Mouse (Mus musculus): ENCODE data around the gene Sv2b. TPM values are rescaled to one million over a fixed set of nuclear protein-coding genes. Genes with fewer than 3 reads are reported as not detected.

Sv2b gene
- total and polyA plus RNA-seq, 3 experiments, result 0.23 to 0.47 (median 0.43) TPM

- Histone ChIP-seq H3K27ac (no peak overlapping the region), H3K4me3 (no peak overlapping the region), H3K4me1 (ENCODE audit: control insufficient read depth, insufficient read depth, low read length) (no peaks in the 10 kb centered on the region), H3K9ac (ENCODE audit: low read depth, low read length) (no peak overlapping the region), H3K79me2 (replicated peaks; ENCODE audit: control insufficient read depth, insufficient read depth, low read length) (no peaks in the 10 kb centered on the region), H3K27me3 (ENCODE audit: control insufficient read depth, insufficient read depth, low read length) (no peaks in the 10 kb centered on the region), H3K36me3 (ENCODE audit: control insufficient read depth, insufficient read depth, low read length) (no peaks in the 10 kb centered on the region)
- WGBS, result 75% methylated on average over 5 of the region's 5 CpGs
- TF ChIP-seq EP300 (IDR thresholded peaks at IDR 0.05; ENCODE audit: insufficient read depth, low read depth, low read length) (no peak), CTCF (IDR thresholded peaks at IDR 0.05) (no peak), POLR2A (IDR thresholded peaks at IDR 0.05; ENCODE audit: insufficient read depth, low read depth, low read length) (no peak)
- no peak for DNase-seq
- intact Hi-C loops (cut with DNase I), result no loop called here
Measured at GRCm38 (mm10) chr7:75314873-75315272, 5.8 kb upstream of the Sv2b start.

GRCm38 (mm10) chr7:75309570-75309969, 508 bp upstream of the Sv2b start:
- H3K36me3 ChIP-seq (ENCODE audit: control insufficient read depth, insufficient read depth, low read length), result no peaks in the 10 kb centered on the region
- H3K4me1 ChIP-seq (ENCODE audit: control insufficient read depth, insufficient read depth, low read length), result no peaks in the 10 kb centered on the region
- no peak overlapping the region for H3K4me3 ChIP-seq
- peaks cover 6% of the 10 kb centered on the region for H3K27me3 ChIP-seq (ENCODE audit: control insufficient read depth, insufficient read depth, low read length)
- no peak for DNase-seq
- TF ChIP-seq CTCF (IDR thresholded peaks at IDR 0.05) (no peak), POLR2A (IDR thresholded peaks at IDR 0.05; ENCODE audit: insufficient read depth, low read depth, low read length) (no peak), EP300 (IDR thresholded peaks at IDR 0.05; ENCODE audit: insufficient read depth, low read depth, low read length) (no peak)
- no peak overlapping the region for H3K27ac ChIP-seq
- H3K9ac ChIP-seq (ENCODE audit: low read depth, low read length), result no peak overlapping the region
- no peaks in the 10 kb centered on the region for H3K79me2 ChIP-seq (replicated peaks; ENCODE audit: control insufficient read depth, insufficient read depth, low read length)
- WGBS, result 82% methylated on average over 8 of the region's 8 CpGs
- intact Hi-C loops (cut with DNase I), result no loop called here

GRCm38 (mm10) chr7:75308140-75308456, 964 bp downstream of the Sv2b start:
- Histone ChIP-seq H3K9ac (ENCODE audit: low read depth, low read length) (no peak overlapping the region), H3K27ac (no peak overlapping the region), H3K4me3 (no peak overlapping the region), H3K4me1 (ENCODE audit: control insufficient read depth, insufficient read depth, low read length) (no peaks in the 10 kb centered on the region), H3K79me2 (replicated peaks; ENCODE audit: control insufficient read depth, insufficient read depth, low read length) (no peaks in the 10 kb centered on the region), H3K27me3 (ENCODE audit: control insufficient read depth, insufficient read depth, low read length) (peaks cover 6% of the 10 kb centered on the region), H3K36me3 (ENCODE audit: control insufficient read depth, insufficient read depth, low read length) (no peaks in the 10 kb centered on the region)
- no peak for TF ChIP-seq EP300 (IDR thresholded peaks at IDR 0.05; ENCODE audit: insufficient read depth, low read depth, low read length)
- TF ChIP-seq POLR2A (IDR thresholded peaks at IDR 0.05; ENCODE audit: insufficient read depth, low read depth, low read length), result no peak
- TF ChIP-seq CTCF (IDR thresholded peaks at IDR 0.05), result no peak
- intact Hi-C loops (cut with DNase I), result no loop called here
- 13% methylated on average over 8 of the region's 8 CpGs for WGBS
- no peak for DNase-seq

- TF ChIP-seq CTCF (IDR thresholded peaks at IDR 0.05), result no peak
- TF ChIP-seq POLR2A (IDR thresholded peaks at IDR 0.05; ENCODE audit: insufficient read depth, low read depth, low read length), result no peak
- TF ChIP-seq EP300 (IDR thresholded peaks at IDR 0.05; ENCODE audit: insufficient read depth, low read depth, low read length), result no peak
- Histone ChIP-seq H3K27ac (no peak overlapping the region), H3K36me3 (ENCODE audit: control insufficient read depth, insufficient read depth, low read length) (no peaks in the 10 kb centered on the region), H3K9ac (ENCODE audit: low read depth, low read length) (no peak overlapping the region), H3K79me2 (replicated peaks; ENCODE audit: control insufficient read depth, insufficient read depth, low read length) (no peaks in the 10 kb centered on the region), H3K4me1 (ENCODE audit: control insufficient read depth, insufficient read depth, low read length) (no peaks in the 10 kb centered on the region), H3K4me3 (no peak overlapping the region), H3K27me3 (ENCODE audit: control insufficient read depth, insufficient read depth, low read length) (peaks cover 6% of the 10 kb centered on the region)
- intact Hi-C loops (cut with DNase I), result no loop called here
- no peak for DNase-seq
- WGBS, result 59% methylated on average over 8 of the region's 8 CpGs
Measured at GRCm38 (mm10) chr7:75307570-75308087, 1.4 kb downstream of the Sv2b start.

GRCm38 (mm10) chr7:75305901-75306465, 3.1 kb downstream of the Sv2b start:
- no peak for DNase-seq
- H3K4me1 ChIP-seq (ENCODE audit: control insufficient read depth, insufficient read depth, low read length), result no peaks in the 10 kb centered on the region
- no peaks in the 10 kb centered on the region for H3K36me3 ChIP-seq (ENCODE audit: control insufficient read depth, insufficient read depth, low read length)
- H3K9ac ChIP-seq (ENCODE audit: low read depth, low read length), result no peak overlapping the region
- no peak overlapping the region for H3K27ac ChIP-seq
- 41% methylated on average over 9 of the region's 9 CpGs for WGBS
- peaks cover 6% of the 10 kb centered on the region for H3K27me3 ChIP-seq (ENCODE audit: control insufficient read depth, insufficient read depth, low read length)
- intact Hi-C loops (cut with DNase I), result no loop called here
- TF ChIP-seq CTCF (IDR thresholded peaks at IDR 0.05) (no peak), EP300 (IDR thresholded peaks at IDR 0.05; ENCODE audit: insufficient read depth, low read depth, low read length) (no peak), POLR2A (IDR thresholded peaks at IDR 0.05; ENCODE audit: insufficient read depth, low read depth, low read length) (no peak)
- no peak overlapping the region for H3K4me3 ChIP-seq
- H3K79me2 ChIP-seq (replicated peaks; ENCODE audit: control insufficient read depth, insufficient read depth, low read length), result no peaks in the 10 kb centered on the region

GRCm38 (mm10) chr7:75302523-75303215, 6.4 kb downstream of the Sv2b start:
- Histone ChIP-seq H3K4me1 (ENCODE audit: control insufficient read depth, insufficient read depth, low read length) (no peaks in the 10 kb centered on the region), H3K27me3 (ENCODE audit: control insufficient read depth, insufficient read depth, low read length) (0 out of 2 replicates have a peak, but pooled peaks cover 2% of the 10 kb centered on the region), H3K36me3 (ENCODE audit: control insufficient read depth, insufficient read depth, low read length) (no peaks in the 10 kb centered on the region), H3K9ac (ENCODE audit: low read depth, low read length) (no peak overlapping the region), H3K4me3 (no peak overlapping the region), H3K27ac (no peak overlapping the region), H3K79me2 (replicated peaks; ENCODE audit: control insufficient read depth, insufficient read depth, low read length) (no peaks in the 10 kb centered on the region)
- intact Hi-C loops (cut with DNase I), result no loop called here
- WGBS, result 62% methylated on average over 6 of the region's 6 CpGs
- peak in 1 of 2 experiments; percentile 5 for DNase-seq
- TF ChIP-seq POLR2A (IDR thresholded peaks at IDR 0.05; ENCODE audit: insufficient read depth, low read depth, low read length) (no peak), CTCF (IDR thresholded peaks at IDR 0.05) (no peak), EP300 (IDR thresholded peaks at IDR 0.05; ENCODE audit: insufficient read depth, low read depth, low read length) (no peak)

Measured in heart, adult 2 months (tissue).